Mouse (Mus musculus): ENCODE data around the gene Itgb4. TPM values are rescaled to one million over a fixed set of nuclear protein-coding genes. Genes with fewer than 3 reads are reported as not detected.
A peak's percentile ranks its signal among the peaks of the same experiment; 100 is the strongest.

The Itgb4 gene
- polyA plus RNA-seq, 1 experiment from 2014 or later, result 1.5 TPM

GRCm38 (mm10) chr11:115954712-115955111, 19.8 kb upstream of the Itgb4 start:
- no peak overlapping the region for H3K27ac ChIP-seq (replicated peaks)
- peaks cover 98% of the 10 kb centered on the region for H3K36me3 ChIP-seq (replicated peaks)
- 87% methylated on average over 5 of the region's 5 CpGs for WGBS
- H3K9me3 ChIP-seq, result no peaks in the 10 kb centered on the region
- H3K27me3 ChIP-seq (replicated peaks; ENCODE audit: low read depth, poor library complexity, severe bottlenecking), result no peaks in the 10 kb centered on the region
- H3K4me3 ChIP-seq, result no peak overlapping the region
- H3K4me1 ChIP-seq, result peaks cover 33% of the 10 kb centered on the region
- no peak for DNase-seq (ENCODE audit: low spot score)

- DNase-seq (ENCODE audit: low spot score), result no peak
- Histone ChIP-seq H3K27me3 (replicated peaks; ENCODE audit: low read depth, poor library complexity, severe bottlenecking) (no peaks in the 10 kb centered on the region), H3K4me1 (peaks cover 33% of the 10 kb centered on the region), H3K27ac (replicated peaks) (peak overlapping the region; percentile 54), H3K9me3 (no peaks in the 10 kb centered on the region), H3K36me3 (replicated peaks) (peaks cover 98% of the 10 kb centered on the region), H3K4me3 (no peak overlapping the region)
- 58% methylated on average over 10 of the region's 10 CpGs for WGBS
Measured at GRCm38 (mm10) chr11:115955195-115955858, 19.2 kb upstream of the Itgb4 start.

GRCm38 (mm10) chr11:115956453-115956852, 18.1 kb upstream of the Itgb4 start:
- Histone ChIP-seq H3K27me3 (replicated peaks; ENCODE audit: low read depth, poor library complexity, severe bottlenecking) (no peaks in the 10 kb centered on the region), H3K27ac (replicated peaks) (peak overlapping the region; percentile 65), H3K4me3 (peak overlapping the region; percentile 16; the same call in 1 of the 2 replicates), H3K9me3 (no peaks in the 10 kb centered on the region), H3K36me3 (replicated peaks) (peaks cover 98% of the 10 kb centered on the region), H3K4me1 (peaks cover 33% of the 10 kb centered on the region)
- peak; percentile 60 for DNase-seq (ENCODE audit: low spot score)
- 26% methylated on average over 4 of the region's 4 CpGs for WGBS

GRCm38 (mm10) chr11:115957971-115958370, 16.5 kb upstream of the Itgb4 start:
- 59% methylated on average over 7 of the region's 7 CpGs for WGBS
- no peaks in the 10 kb centered on the region for H3K27me3 ChIP-seq (replicated peaks; ENCODE audit: low read depth, poor library complexity, severe bottlenecking)
- peaks cover 33% of the 10 kb centered on the region for H3K4me1 ChIP-seq
- H3K27ac ChIP-seq (replicated peaks), result peak overlapping the region; percentile 65
- no peaks in the 10 kb centered on the region for H3K9me3 ChIP-seq
- peaks cover 98% of the 10 kb centered on the region for H3K36me3 ChIP-seq (replicated peaks)
- DNase-seq (ENCODE audit: low spot score), result no peak
- no peak overlapping the region for H3K4me3 ChIP-seq

- H3K27me3 ChIP-seq (replicated peaks; ENCODE audit: low read depth, poor library complexity, severe bottlenecking), result no peaks in the 10 kb centered on the region
- H3K9me3 ChIP-seq, result no peaks in the 10 kb centered on the region
- DNase-seq (ENCODE audit: low spot score), result no peak
- H3K36me3 ChIP-seq (replicated peaks), result peaks cover 98% of the 10 kb centered on the region
- WGBS, result 98% methylated on average over 9 of the region's 9 CpGs
- H3K27ac ChIP-seq (replicated peaks), result no peak overlapping the region
- peaks cover 33% of the 10 kb centered on the region for H3K4me1 ChIP-seq
- H3K4me3 ChIP-seq, result no peak overlapping the region
Measured at GRCm38 (mm10) chr11:115959018-115959417, 15.5 kb upstream of the Itgb4 start.

- no peak for DNase-seq (ENCODE audit: low spot score)
- WGBS, result 93% methylated on average over 9 of the region's 9 CpGs
- Histone ChIP-seq H3K4me1 (0 out of 2 replicates have a peak, but pooled peaks cover 3% of the 10 kb centered on the region), H3K36me3 (replicated peaks) (peaks cover 94% of the 10 kb centered on the region), H3K9me3 (no peaks in the 10 kb centered on the region), H3K4me3 (no peak overlapping the region), H3K27me3 (replicated peaks; ENCODE audit: low read depth, poor library complexity, severe bottlenecking) (no peaks in the 10 kb centered on the region), H3K27ac (replicated peaks) (no peak overlapping the region)
Measured at GRCm38 (mm10) chr11:115962651-115963412, 11.7 kb upstream of the Itgb4 start.

- Histone ChIP-seq H3K27ac (replicated peaks) (no peak overlapping the region), H3K36me3 (replicated peaks) (peaks cover 73% of the 10 kb centered on the region), H3K9me3 (no peaks in the 10 kb centered on the region), H3K4me1 (peaks cover 11% of the 10 kb centered on the region), H3K27me3 (replicated peaks; ENCODE audit: low read depth, poor library complexity, severe bottlenecking) (no peaks in the 10 kb centered on the region), H3K4me3 (no peak overlapping the region)
- no peak for DNase-seq (ENCODE audit: low spot score)
- 91% methylated on average over 10 of the region's 10 CpGs for WGBS
Measured at GRCm38 (mm10) chr11:115964977-115965604, 9.4 kb upstream of the Itgb4 start.

GRCm38 (mm10) chr11:115968731-115969405, 5.6 kb upstream of the Itgb4 start:
- 62% methylated on average over 5 of the region's 5 CpGs for WGBS
- Histone ChIP-seq H3K4me3 (no peak overlapping the region), H3K27me3 (replicated peaks; ENCODE audit: low read depth, poor library complexity, severe bottlenecking) (peaks cover 14% of the 10 kb centered on the region), H3K9me3 (no peaks in the 10 kb centered on the region), H3K4me1 (peaks cover 21% of the 10 kb centered on the region), H3K27ac (replicated peaks) (no peak overlapping the region), H3K36me3 (replicated peaks) (peaks cover 35% of the 10 kb centered on the region)
- DNase-seq (ENCODE audit: low spot score), result no peak

GRCm38 (mm10) chr11:115970006-115970673, 4.4 kb upstream of the Itgb4 start:
- Histone ChIP-seq H3K27ac (replicated peaks) (peak overlapping the region; percentile 57), H3K9me3 (no peaks in the 10 kb centered on the region), H3K4me3 (no peak overlapping the region), H3K27me3 (replicated peaks; ENCODE audit: low read depth, poor library complexity, severe bottlenecking) (peaks cover 27% of the 10 kb centered on the region), H3K4me1 (peaks cover 30% of the 10 kb centered on the region), H3K36me3 (replicated peaks) (peaks cover 22% of the 10 kb centered on the region)
- WGBS, result 67% methylated on average over 15 of the region's 15 CpGs
- no peak for DNase-seq (ENCODE audit: low spot score)

- H3K9me3 ChIP-seq, result no peaks in the 10 kb centered on the region
- no peak for DNase-seq (ENCODE audit: low spot score)
- peaks cover 36% of the 10 kb centered on the region for H3K27me3 ChIP-seq (replicated peaks; ENCODE audit: low read depth, poor library complexity, severe bottlenecking)
- H3K27ac ChIP-seq (replicated peaks), result no peak overlapping the region
- H3K36me3 ChIP-seq (replicated peaks), result peaks cover 14% of the 10 kb centered on the region
- H3K4me3 ChIP-seq, result no peak overlapping the region
- 80% methylated on average over 6 of the region's 6 CpGs for WGBS
- H3K4me1 ChIP-seq, result peaks cover 34% of the 10 kb centered on the region
Measured at GRCm38 (mm10) chr11:115971016-115971415, 3.5 kb upstream of the Itgb4 start.

- Histone ChIP-seq H3K9me3 (no peaks in the 10 kb centered on the region), H3K4me1 (peaks cover 24% of the 10 kb centered on the region), H3K27ac (replicated peaks) (peak overlapping the region; percentile 58; the same call in 1 of the 2 replicates), H3K27me3 (replicated peaks; ENCODE audit: low read depth, poor library complexity, severe bottlenecking) (peaks cover 76% of the 10 kb centered on the region), H3K4me3 (peak overlapping the region; percentile 58), H3K36me3 (replicated peaks) (no peaks in the 10 kb centered on the region)
- 4% methylated on average over 18 of the region's 18 CpGs for WGBS
- no peak for DNase-seq (ENCODE audit: low spot score)
Measured at GRCm38 (mm10) chr11:115975083-115975420, 543 bp downstream of the Itgb4 start.

GRCm38 (mm10) chr11:115975544-115975943, 1.0 kb downstream of the Itgb4 start:
- Histone ChIP-seq H3K4me1 (peaks cover 19% of the 10 kb centered on the region), H3K27me3 (replicated peaks; ENCODE audit: low read depth, poor library complexity, severe bottlenecking) (peaks cover 77% of the 10 kb centered on the region), H3K4me3 (peak overlapping the region; percentile 58), H3K36me3 (replicated peaks) (no peaks in the 10 kb centered on the region), H3K9me3 (no peaks in the 10 kb centered on the region), H3K27ac (replicated peaks) (no peak overlapping the region)
- no peak for DNase-seq (ENCODE audit: low spot score)
- WGBS, result 43% methylated on average over 12 of the region's 12 CpGs

Measured in embryonic facial prominence, embryonic 10.5 days (tissue).